Mouse (Mus musculus) CH12F3 (cell line): ENCODE results near the gene Fbxo47.

Experiments used
- in situ Hi-C: fragments of 300-500 bp; cut with MboI; formaldehyde crosslinking; loops from 2 replicates; pipeline ENCODE4 v1.14.3; 2020; ENCODE audit warnings: low sequenced_read_pairs

The Fbxo47 gene

GRCm38 (mm10) chr11:97816176-97816575 lies 67.8 kb downstream of the Fbxo47 start:
- in situ Hi-C loops: no loop called here

GRCm38 (mm10) chr11:97815736-97816135 lies 68.2 kb downstream of the Fbxo47 start:
- in situ Hi-C loops: no loop called here

GRCm38 (mm10) chr11:97813746-97814515 lies 70.0 kb downstream of the Fbxo47 start:
- in situ Hi-C loops: no loop called here

- in situ Hi-C loops: no loop called here
Measured at GRCm38 (mm10) chr11:97813085-97813484, 70.9 kb downstream of the Fbxo47 start.

- in situ Hi-C loops: no loop called here
Measured at GRCm38 (mm10) chr11:97812491-97812921, 71.4 kb downstream of the Fbxo47 start.

- in situ Hi-C loops: no loop called here
Measured at GRCm38 (mm10) chr11:97811569-97812362, 72.2 kb downstream of the Fbxo47 start.

- in situ Hi-C loops: no loop called here
Measured at GRCm38 (mm10) chr11:97810970-97811369, 73.0 kb downstream of the Fbxo47 start.

GRCm38 (mm10) chr11:97810356-97810755 lies 73.6 kb downstream of the Fbxo47 start:
- in situ Hi-C loops: no loop called here

- in situ Hi-C loops: no loop called here
Measured at GRCm38 (mm10) chr11:97809235-97810121, 74.5 kb downstream of the Fbxo47 start.

GRCm38 (mm10) chr11:97808621-97809234 lies 75.2 kb downstream of the Fbxo47 start:
- in situ Hi-C loops: no loop called here

GRCm38 (mm10) chr11:97808093-97808492 lies 75.9 kb downstream of the Fbxo47 start:
- in situ Hi-C loops: no loop called here

- in situ Hi-C loops: no loop called here
Measured at GRCm38 (mm10) chr11:97807626-97808025, 76.3 kb downstream of the Fbxo47 start.

GRCm38 (mm10) chr11:97806613-97806964 lies 77.4 kb downstream of the Fbxo47 start:
- in situ Hi-C loops: no loop called here

GRCm38 (mm10) chr11:97805662-97806612 lies 78.0 kb downstream of the Fbxo47 start:
- in situ Hi-C loops: no loop called here

GRCm38 (mm10) chr11:97804841-97805661 lies 78.9 kb downstream of the Fbxo47 start:
- in situ Hi-C loops: no loop called here

- in situ Hi-C loops: no loop called here
Measured at GRCm38 (mm10) chr11:97803847-97804246, 80.1 kb downstream of the Fbxo47 start.
